Mouse (Mus musculus) neural tube, embryonic 12.5 days (tissue): ENCODE results near the gene Ucn. TPM values are rescaled to one million over a fixed set of nuclear protein-coding genes. Genes with fewer than 3 reads are reported as not detected.

ENCODE experiments used
- ATAC-seq: fragments of 200-750 bp; cut with Nextera tagmentation; 2 replicates; pipeline ENCODE4 v1.8.0; 2017; ENCODE audit warnings: low read depth, mild to moderate bottlenecking, moderate TSS enrichment, moderate library complexity; ENCODE audit not compliant: low FRiP score
- H3K27ac ChIP-seq: fragments of 300-500 bp; sonication (generic); 2 replicates; pipeline ENCODE4 v1.5.1; 2016
- H3K27me3 ChIP-seq: fragments of 300-500 bp; sonication (generic); replicated peaks from 2 replicates; pipeline ENCODE4 v1.6.1; 2016; ENCODE audit warnings: mild to moderate bottlenecking
- H3K36me3 ChIP-seq: fragments of 300-500 bp; sonication (generic); 2 replicates; pipeline ENCODE4 v1.6.1; 2016; ENCODE audit warnings: mild to moderate bottlenecking
- H3K4me1 ChIP-seq: fragments of 300-500 bp; sonication (generic); 2 replicates; pipeline ENCODE4 v1.6.1; 2016
- H3K4me2 ChIP-seq: fragments of 300-500 bp; sonication (generic); replicated peaks from 2 replicates; pipeline ENCODE4 v1.6.1; 2016; ENCODE audit warnings: mild to moderate bottlenecking
- H3K4me3 ChIP-seq: fragments of 300-500 bp; sonication (generic); 2 replicates; pipeline ENCODE4 v1.5.1; 2016
- H3K9ac ChIP-seq: fragments of 300-500 bp; sonication (generic); 2 replicates; pipeline ENCODE4 v1.6.1; 2016; ENCODE audit warnings: mild to moderate bottlenecking
- H3K9me3 ChIP-seq: fragments of 300-500 bp; sonication (generic); 2 replicates; pipeline ENCODE4 v1.6.1; 2016; ENCODE audit warnings: mild to moderate bottlenecking
- WGBS: fragments of 180-500 bp; shearing (Covaris S2); methylation state at CpG from one replicate; pipeline ENCODE4 v1.1.7; 2016; 5-methylcytosine and 5-hydroxymethylcytosine counted together
- polyA plus RNA-seq: library from polyadenylated mRNA; unstranded; fragments of >200 nt; fragmentation: Nextera tagmentation; extraction: Ambion mirVana; gene quantifications from 2 replicates; pipeline ENCODE4 v1.2.1, GENCODE M21; 2016

The Ucn gene
- polyA plus RNA-seq, 1 experiment from 2014 or later, result not detected

DNA sequence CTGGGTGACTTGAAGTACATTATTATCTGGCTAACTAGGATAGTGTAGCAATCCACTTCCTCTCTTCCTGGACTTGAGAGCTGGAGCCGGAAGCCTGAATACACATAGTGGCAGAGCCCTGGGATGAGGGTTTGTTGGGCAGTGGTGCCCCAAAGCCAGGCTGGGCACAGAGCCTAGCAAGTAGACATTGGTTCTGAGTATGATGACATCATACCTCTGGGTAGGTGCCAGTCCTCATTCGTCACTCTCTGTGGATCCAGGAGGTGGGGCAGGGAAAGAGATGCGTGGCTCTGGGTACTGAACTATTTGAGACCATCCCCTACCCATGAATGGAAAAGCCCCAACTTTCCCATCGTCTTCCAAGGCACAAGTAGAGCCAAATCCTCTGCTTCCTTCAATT is 11.2 kb upstream of the Ucn start:
- H3K27ac ChIP-seq, result no peak overlapping the region
- no peak overlapping the region for H3K9ac ChIP-seq
- H3K4me3 ChIP-seq, result no peak overlapping the region
- no peak overlapping the region for H3K4me2 ChIP-seq
- H3K9me3 ChIP-seq, result no peaks in the 10 kb centered on the region
- no peaks in the 10 kb centered on the region for H3K27me3 ChIP-seq
- ATAC-seq, result no peak
- H3K36me3 ChIP-seq, result peaks cover 18% of the 10 kb centered on the region
- WGBS, result 84% methylated on average over 4 of the region's 4 CpGs
- H3K4me1 ChIP-seq, result peaks cover 12% of the 10 kb centered on the region

DNA sequence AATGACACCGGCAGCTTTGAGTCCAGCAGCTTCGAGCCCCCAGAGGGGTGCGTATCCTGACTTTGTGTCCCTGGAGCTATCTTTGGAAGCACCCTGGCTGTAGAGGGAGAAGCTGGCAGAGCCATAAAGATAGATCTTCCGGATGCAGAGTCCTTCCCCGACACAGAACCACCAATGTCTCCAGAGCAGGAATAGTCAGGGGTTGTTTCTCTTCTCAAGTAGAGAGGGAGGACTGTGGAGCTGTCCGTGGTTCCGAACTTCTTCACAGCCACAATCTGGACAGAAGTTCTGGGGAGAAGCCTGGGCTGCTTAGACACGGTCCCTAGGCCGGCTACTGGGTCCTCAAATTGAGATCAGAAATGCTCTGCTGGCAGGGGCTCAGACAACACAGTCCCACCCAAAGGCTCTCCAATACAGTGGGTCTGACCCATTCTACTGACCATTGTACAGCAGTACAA is 368 bp upstream of the Ucn start:
- H3K4me2 ChIP-seq, result peak overlapping the region; percentile 57; the same call in 1 of the 2 replicates
- 17% methylated on average over 9 of the region's 9 CpGs for WGBS
- H3K27ac ChIP-seq, result no peak overlapping the region
- peaks cover 24% of the 10 kb centered on the region for H3K4me1 ChIP-seq
- peaks cover 15% of the 10 kb centered on the region for H3K36me3 ChIP-seq
- peaks cover 59% of the 10 kb centered on the region for H3K27me3 ChIP-seq
- peak overlapping the region; percentile 10; the same call in 1 of the 2 replicates for H3K4me3 ChIP-seq
- no peaks in the 10 kb centered on the region for H3K9me3 ChIP-seq
- no peak for ATAC-seq
- H3K9ac ChIP-seq, result no peak overlapping the region

- no peak overlapping the region for H3K4me3 ChIP-seq
- H3K4me2 ChIP-seq, result peak overlapping the region; percentile 57
- peaks cover 62% of the 10 kb centered on the region for H3K27me3 ChIP-seq
- peaks cover 8% of the 10 kb centered on the region; the same call in 1 of the 2 replicates for H3K36me3 ChIP-seq
- no peak overlapping the region for H3K9ac ChIP-seq
- H3K9me3 ChIP-seq, result no peaks in the 10 kb centered on the region
- H3K4me1 ChIP-seq, result peaks cover 24% of the 10 kb centered on the region
- no peak for ATAC-seq
- no peak overlapping the region for H3K27ac ChIP-seq
- under 1% methylated on average over 13 of the region's 13 CpGs for WGBS
Observed at GRCm38 (mm10) chr5:31137658-31138057, 971 bp downstream of the Ucn start.

DNA sequence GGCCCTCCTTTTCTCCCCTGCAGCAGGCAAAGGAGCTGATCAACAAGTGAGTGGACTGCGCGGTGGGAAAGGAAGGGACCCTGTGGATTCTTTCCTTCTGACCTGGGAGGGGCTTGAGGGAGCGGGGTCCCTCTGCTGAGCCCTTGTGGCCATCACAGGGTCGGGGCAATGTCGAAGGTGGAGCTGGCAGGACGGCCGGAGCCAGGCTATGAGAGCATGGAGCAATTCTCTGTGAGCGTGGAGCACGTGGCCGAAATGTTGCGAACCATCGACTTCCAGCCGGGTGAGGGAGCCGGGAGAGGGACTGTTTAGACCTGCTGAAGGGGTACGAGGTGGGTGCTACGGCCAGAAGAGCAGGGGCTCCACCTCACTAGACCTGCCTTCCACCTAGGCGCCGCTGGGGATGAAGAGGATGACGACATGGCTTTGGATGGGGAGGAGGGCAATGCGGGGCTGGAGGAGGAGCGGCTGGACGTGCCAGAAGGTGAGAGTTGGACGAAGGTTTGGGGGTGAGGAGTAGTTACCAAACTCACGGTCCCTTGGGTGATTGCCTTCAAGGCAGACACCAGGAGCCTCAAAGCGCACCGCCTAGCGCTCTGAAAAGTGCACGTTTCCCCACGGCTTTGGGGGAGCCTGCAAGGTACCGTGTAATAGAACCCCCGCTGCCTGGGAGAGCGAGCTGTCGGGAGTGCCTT is 1.8 kb downstream of the Ucn start:
- Histone ChIP-seq H3K4me3 (no peak overlapping the region), H3K9me3 (no peaks in the 10 kb centered on the region), H3K9ac (no peak overlapping the region), H3K4me1 (peaks cover 24% of the 10 kb centered on the region), H3K27me3 (peaks cover 62% of the 10 kb centered on the region), H3K36me3 (peaks cover 7% of the 10 kb centered on the region; the same call in 1 of the 2 replicates), H3K27ac (no peak overlapping the region), H3K4me2 (peak overlapping the region; percentile 57)
- WGBS, result under 1% methylated on average over 33 of the region's 33 CpGs
- no peak for ATAC-seq

- Histone ChIP-seq H3K4me3 (no peak overlapping the region), H3K4me1 (no peaks in the 10 kb centered on the region), H3K27me3 (0 out of 2 replicates have a peak, but pooled peaks cover 2% of the 10 kb centered on the region), H3K4me2 (no peak overlapping the region), H3K9ac (no peak overlapping the region), H3K9me3 (no peaks in the 10 kb centered on the region), H3K27ac (no peak overlapping the region), H3K36me3 (no peaks in the 10 kb centered on the region)
- ATAC-seq, result no peak
- 41% methylated on average over 5 of the region's 5 CpGs for WGBS
Observed at GRCm38 (mm10) chr5:31126050-31126449, 12.6 kb downstream of the Ucn start.

DNA sequence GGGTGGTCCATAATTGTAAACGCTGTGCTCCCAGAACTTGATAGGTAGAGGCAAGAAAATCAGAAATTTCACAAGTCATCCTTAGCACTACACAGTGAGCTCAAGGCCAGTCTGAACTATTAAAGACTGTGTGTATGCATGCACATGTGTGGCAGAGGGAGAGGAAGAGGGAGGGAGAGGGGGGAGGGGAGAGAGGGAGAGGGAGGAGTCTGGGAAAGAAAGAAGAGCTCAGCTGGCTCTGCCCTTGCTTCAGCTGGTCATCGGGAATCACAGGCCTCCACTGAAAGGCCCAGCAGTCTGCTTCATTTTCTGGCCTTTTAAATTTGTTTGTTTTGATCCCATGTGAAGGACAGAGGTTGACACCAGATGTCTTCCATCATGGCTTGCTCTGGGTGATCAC is 15.1 kb downstream of the Ucn start:
- no peaks in the 10 kb centered on the region for H3K36me3 ChIP-seq
- H3K9me3 ChIP-seq, result no peaks in the 10 kb centered on the region
- H3K4me2 ChIP-seq, result no peak overlapping the region
- no peak overlapping the region for H3K9ac ChIP-seq
- no peak overlapping the region for H3K4me3 ChIP-seq
- no peak for ATAC-seq
- 60% methylated on average over 2 of the region's 2 CpGs for WGBS
- H3K27me3 ChIP-seq, result no peaks in the 10 kb centered on the region
- no peak overlapping the region for H3K27ac ChIP-seq
- no peaks in the 10 kb centered on the region for H3K4me1 ChIP-seq

DNA sequence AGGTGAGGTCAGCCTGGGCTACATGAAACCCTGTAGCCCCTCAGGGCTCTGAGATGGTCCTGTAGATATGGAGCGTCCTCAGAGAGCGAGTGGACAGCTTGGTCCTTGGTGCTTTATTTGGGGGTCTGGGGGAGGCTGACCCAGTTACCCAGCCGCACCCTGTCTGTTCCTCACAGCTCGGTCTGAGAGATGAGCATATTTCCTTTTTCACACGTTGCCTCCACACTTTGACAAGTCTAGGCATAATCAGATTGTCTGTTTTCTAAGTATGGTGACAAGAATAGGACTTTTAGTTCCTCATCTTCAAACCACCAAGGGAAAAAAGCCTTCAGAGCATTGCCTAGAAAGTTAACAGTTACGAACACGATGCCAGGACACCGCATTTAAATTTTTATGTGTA is 17.5 kb downstream of the Ucn start:
- Histone ChIP-seq H3K9me3 (no peaks in the 10 kb centered on the region), H3K27me3 (peaks cover 4% of the 10 kb centered on the region; the same call in 1 of the 2 replicates), H3K4me1 (no peaks in the 10 kb centered on the region), H3K4me2 (no peak overlapping the region), H3K36me3 (no peaks in the 10 kb centered on the region), H3K4me3 (no peak overlapping the region), H3K27ac (no peak overlapping the region), H3K9ac (no peak overlapping the region)
- ATAC-seq, result no peak
- 90% methylated on average over 8 of the region's 8 CpGs for WGBS

DNA sequence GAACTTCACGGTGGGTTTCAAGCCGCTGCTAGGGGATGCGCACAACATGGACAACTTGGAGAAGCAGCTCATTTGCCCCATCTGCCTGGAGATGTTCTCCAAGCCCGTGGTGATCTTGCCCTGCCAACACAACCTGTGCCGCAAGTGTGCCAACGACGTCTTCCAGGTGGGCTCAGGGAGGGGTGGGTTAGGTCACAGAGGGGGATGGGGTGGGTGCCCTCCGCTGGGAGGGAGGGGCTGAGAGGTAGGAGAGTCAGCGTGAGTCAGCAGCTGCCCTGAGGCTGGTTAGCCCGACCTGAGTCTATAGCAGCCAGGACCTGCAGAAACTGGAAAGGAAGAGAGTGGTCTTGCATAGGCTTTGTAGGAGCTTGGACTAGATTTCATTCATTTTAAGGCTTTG is 21.7 kb downstream of the Ucn start:
- Histone ChIP-seq H3K27ac (no peak overlapping the region), H3K9me3 (no peaks in the 10 kb centered on the region), H3K36me3 (no peaks in the 10 kb centered on the region), H3K9ac (no peak overlapping the region), H3K4me2 (no peak overlapping the region), H3K27me3 (peaks cover 4% of the 10 kb centered on the region; the same call in 1 of the 2 replicates), H3K4me3 (no peak overlapping the region), H3K4me1 (no peaks in the 10 kb centered on the region)
- no peak for ATAC-seq
- 27% methylated on average over 10 of the region's 10 CpGs for WGBS

GRCm38 (mm10) chr5:31116354-31116753 is 22.3 kb downstream of the Ucn start, which contains the start of gene Trim54:
TSS of gene Trim54 (plus strand) at chr5:31116712.
- Histone ChIP-seq H3K27me3 (peaks cover 4% of the 10 kb centered on the region; the same call in 1 of the 2 replicates), H3K36me3 (no peaks in the 10 kb centered on the region), H3K4me2 (no peak within 1 kb of the TSS), H3K9me3 (no peaks in the 10 kb centered on the region), H3K27ac (no peak within 1 kb of the TSS), H3K9ac (no peak within 1 kb of the TSS), H3K4me1 (no peaks in the 10 kb centered on the region), H3K4me3 (no peak within 1 kb of the TSS)
- no peak for ATAC-seq
- 46% methylated on average over 3 of the region's 3 CpGs for WGBS

DNA sequence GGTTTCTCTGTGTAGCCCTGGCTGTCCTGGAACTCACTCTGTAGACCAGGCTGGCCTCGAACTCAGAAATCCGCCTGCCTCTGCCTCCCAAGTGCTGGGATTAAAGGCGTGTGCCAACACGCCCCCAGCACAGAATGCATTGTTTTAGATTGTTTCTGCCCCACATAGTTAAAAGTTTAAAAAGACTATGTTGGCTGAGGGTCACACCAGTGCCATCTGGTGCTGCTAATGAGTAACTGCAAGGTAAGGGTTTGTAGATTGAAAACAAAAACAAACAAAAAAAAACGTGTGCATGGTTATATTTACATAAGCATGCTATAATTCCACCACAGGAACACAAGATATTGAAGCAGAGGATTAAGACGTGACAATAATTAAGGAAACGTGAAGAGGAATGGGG is 27.8 kb downstream of the Ucn start:
- no peak overlapping the region for H3K9ac ChIP-seq
- H3K4me1 ChIP-seq, result no peaks in the 10 kb centered on the region
- ATAC-seq, result no peak
- WGBS, result 41% methylated on average over 7 of the region's 7 CpGs
- H3K36me3 ChIP-seq, result no peaks in the 10 kb centered on the region
- H3K27me3 ChIP-seq, result no peaks in the 10 kb centered on the region
- H3K27ac ChIP-seq, result no peak overlapping the region
- H3K4me3 ChIP-seq, result no peak overlapping the region
- no peak overlapping the region for H3K4me2 ChIP-seq
- H3K9me3 ChIP-seq, result no peaks in the 10 kb centered on the region

DNA sequence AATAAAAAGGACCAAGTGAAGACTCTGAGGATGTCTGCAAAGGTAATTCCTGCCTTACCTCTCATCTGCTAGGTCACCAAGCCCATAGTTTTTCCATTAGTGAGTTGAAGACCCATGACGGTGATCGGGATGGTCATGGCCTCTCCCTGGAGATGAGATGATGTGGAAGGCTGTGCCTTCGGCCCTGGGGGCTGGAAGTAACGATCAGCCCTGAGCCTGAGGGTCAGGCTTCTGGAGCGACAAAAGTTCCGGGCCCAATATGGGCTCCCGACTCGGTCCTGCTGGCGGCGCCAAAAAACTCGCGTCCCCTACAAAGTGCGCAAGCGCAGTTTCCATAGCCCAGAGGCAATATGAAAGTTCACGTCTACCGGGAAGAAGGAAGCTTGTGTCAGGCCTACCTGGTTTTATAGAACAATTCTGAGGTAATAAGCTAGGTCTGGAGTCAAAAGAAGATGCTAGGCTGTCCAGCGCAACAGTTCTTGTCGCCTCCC is 30.6 kb downstream of the Ucn start, which contains the start of gene Slc30a3:
Gene Slc30a3, minus strand, starts transcription at position 238 of the 491 bp plus-strand sequence.
- H3K4me3 ChIP-seq, result no peak within 1 kb of the TSS
- H3K27ac ChIP-seq, result no peak within 1 kb of the TSS
- WGBS, result 91% methylated on average over 18 of the region's 18 CpGs
- no peaks in the 10 kb centered on the region for H3K27me3 ChIP-seq
- H3K4me2 ChIP-seq, result no peak within 1 kb of the TSS
- H3K36me3 ChIP-seq, result no peaks in the 10 kb centered on the region
- H3K4me1 ChIP-seq, result no peaks in the 10 kb centered on the region
- H3K9me3 ChIP-seq, result no peaks in the 10 kb centered on the region
- H3K9ac ChIP-seq, result no peak within 1 kb of the TSS
- no peak for ATAC-seq

DNA sequence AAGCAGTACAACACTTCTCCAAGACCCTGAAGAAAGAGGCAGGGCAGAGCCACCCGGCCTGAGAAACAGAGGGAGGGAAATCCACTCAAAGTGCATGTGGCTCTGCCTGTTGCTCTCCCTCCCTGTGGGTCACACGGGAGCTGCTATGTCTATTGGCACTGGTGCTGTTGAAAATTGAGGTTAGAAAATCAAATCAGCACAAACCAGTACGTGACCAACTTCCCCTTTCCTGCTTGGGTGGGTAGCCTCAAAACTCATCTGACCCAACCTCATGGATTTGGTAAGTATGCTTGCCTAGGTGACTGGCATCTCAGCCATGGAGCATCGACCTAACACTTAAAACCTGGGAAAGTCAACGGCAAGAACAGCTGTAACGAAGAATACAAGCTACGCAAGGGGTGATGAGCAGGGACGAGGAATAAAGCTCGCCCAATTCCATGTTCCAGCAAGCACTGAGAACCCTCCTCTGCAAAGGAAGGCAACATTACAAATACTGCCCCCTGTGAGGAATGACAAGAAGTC is 32.8 kb downstream of the Ucn start, which contains the start of gene Dnajc5g:
Gene Dnajc5g, plus strand, starts transcription at position 472 of the 522 bp plus-strand sequence.
- Histone ChIP-seq H3K36me3 (no peaks in the 10 kb centered on the region), H3K4me2 (no peak within 1 kb of the TSS), H3K4me1 (no peaks in the 10 kb centered on the region), H3K27me3 (no peaks in the 10 kb centered on the region), H3K9me3 (no peaks in the 10 kb centered on the region), H3K9ac (no peak within 1 kb of the TSS), H3K27ac (no peak within 1 kb of the TSS), H3K4me3 (no peak within 1 kb of the TSS)
- 84% methylated on average over 9 of the region's 9 CpGs for WGBS
- ATAC-seq, result no peak
